Mouse (Mus musculus) intestine, postnatal 0 days (tissue): ENCODE results near the gene Fibcd1. TPM values are rescaled to one million over a fixed set of nuclear protein-coding genes. Genes with fewer than 3 reads are reported as not detected.

ENCODE experiments used
- ATAC-seq: fragments of 200-750 bp; cut with Nextera tagmentation; 2 replicates; pipeline ENCODE4 v1.8.0; 2017; ENCODE audit warnings: mild to moderate bottlenecking, moderate TSS enrichment, moderate library complexity
- H3K27ac ChIP-seq: fragments of 300-500 bp; sonication (generic); 2 replicates; pipeline ENCODE4 v1.5.1; 2014; ENCODE audit warnings: mild to moderate bottlenecking, low read depth, low read length, moderate library complexity
- H3K27me3 ChIP-seq: fragments of 300-500 bp; sonication (generic); replicated peaks from 2 replicates; pipeline ENCODE4 v1.6.1; 2014; ENCODE audit warnings: low read length, mixed read lengths; ENCODE audit not compliant: control insufficient read depth, insufficient read depth
- H3K36me3 ChIP-seq: fragments of 300-500 bp; sonication (generic); 2 replicates; pipeline ENCODE4 v1.6.1; 2014; ENCODE audit warnings: mild to moderate bottlenecking, moderate library complexity; ENCODE audit not compliant: control insufficient read depth, insufficient read depth
- H3K4me1 ChIP-seq: fragments of 300-500 bp; sonication (generic); replicated peaks from 2 replicates; pipeline ENCODE4 v1.6.1; 2014; ENCODE audit warnings: antibody characterized with exemption, low read length, mixed read lengths; ENCODE audit not compliant: control insufficient read depth, insufficient read depth
- H3K4me2 ChIP-seq: fragments of 300-500 bp; sonication (generic); replicated peaks from 2 replicates; pipeline ENCODE4 v1.6.1; 2014; ENCODE audit warnings: low read depth, mild to moderate bottlenecking, moderate library complexity
- H3K4me3 ChIP-seq: fragments of 300-500 bp; sonication (generic); 2 replicates; pipeline ENCODE4 v1.5.1; 2014; ENCODE audit warnings: low read depth, low read length
- H3K9ac ChIP-seq: fragments of 300-500 bp; sonication (generic); 2 replicates; pipeline ENCODE4 v1.6.1; 2014; ENCODE audit warnings: mild to moderate bottlenecking, low read depth, low read length
- H3K9me3 ChIP-seq: fragments of 300-500 bp; sonication (generic); 2 replicates; pipeline ENCODE4 v1.6.1; 2016; ENCODE audit warnings: mixed run types; ENCODE audit not compliant: control insufficient read depth
- CTCF ChIP-seq: sonication (generic); IDR thresholded peaks from 2 replicates; pipeline ENCODE4 v1.5.1; 2016; ENCODE audit warnings: low read depth, mild to moderate bottlenecking, control low read depth, antibody characterized with exemption, moderate library complexity
- WGBS: fragments of 180-500 bp; shearing (Covaris S2); extraction: QIAGEN DNeasy Blood & Tissue Kit; methylation state at CpG from one replicate; pipeline ENCODE4 v1.1.7; 2014; 5-methylcytosine and 5-hydroxymethylcytosine counted together
- polyA plus RNA-seq: library from polyadenylated mRNA; unstranded; fragments of >200 nt; fragmentation: Nextera tagmentation; extraction: Ambion mirVana; gene quantifications from 2 replicates; pipeline ENCODE4 v1.2.1, GENCODE M21; 2015

The Fibcd1 gene
- polyA plus RNA-seq, 1 experiment from 2014 or later = 2.0 TPM

- H3K9me3 ChIP-seq = no peaks in the 10 kb centered on the region
These were observed 2.1 kb upstream of the Fibcd1 start for GRCm38 (mm10) chr2:31847908-31848307.

GRCm38 (mm10) chr2:31846692-31847660, 1.2 kb upstream of the Fibcd1 start:
- 6% methylated on average over 35 of the region's 35 CpGs for WGBS
- Histone ChIP-seq H3K36me3 (no peaks in the 10 kb centered on the region), H3K9me3 (no peaks in the 10 kb centered on the region), H3K4me1 (peaks cover 8% of the 10 kb centered on the region; the same call in 1 of the 2 replicates), H3K9ac (no peak overlapping the region), H3K27me3 (peaks cover 39% of the 10 kb centered on the region), H3K4me2 (peak overlapping the region; percentile 96), H3K4me3 (peak overlapping the region; percentile 53), H3K27ac (no peak overlapping the region)
- TF ChIP-seq CTCF = no peak
- ATAC-seq = no peak

More at GRCm38 (mm10) chr2:31847908-31848307, 2.1 kb upstream of the Fibcd1 start:
- Histone ChIP-seq H3K27ac (no peak overlapping the region), H3K36me3 (no peaks in the 10 kb centered on the region), H3K4me2 (no peak overlapping the region), H3K4me3 (no peak overlapping the region), H3K4me1 (peaks cover 8% of the 10 kb centered on the region; the same call in 1 of the 2 replicates), H3K27me3 (peaks cover 37% of the 10 kb centered on the region), H3K9ac (no peak overlapping the region)
- WGBS = 11% methylated on average over 6 of the region's 6 CpGs
- TF ChIP-seq CTCF = peak; percentile 81
- peak; percentile 43 for ATAC-seq

- Histone ChIP-seq H3K27ac (no peak overlapping the region), H3K4me2 (peak overlapping the region; percentile 96), H3K9ac (0 out of 2 replicates have a peak overlapping the region, but pooled peaks have one; percentile 22), H3K4me1 (peaks cover 8% of the 10 kb centered on the region; the same call in 1 of the 2 replicates), H3K9me3 (no peaks in the 10 kb centered on the region), H3K36me3 (no peaks in the 10 kb centered on the region), H3K27me3 (peaks cover 42% of the 10 kb centered on the region), H3K4me3 (peak overlapping the region; percentile 53)
- ATAC-seq = no peak
- 3% methylated on average over 26 of the region's 26 CpGs for WGBS
- TF ChIP-seq CTCF = no peak
These were observed 301 bp downstream of the Fibcd1 start for GRCm38 (mm10) chr2:31845512-31845895.

GRCm38 (mm10) chr2:31844729-31845136, 1.1 kb downstream of the Fibcd1 start:
- TF ChIP-seq CTCF = no peak
- no peak overlapping the region for H3K4me2 ChIP-seq
- no peak for ATAC-seq

GRCm38 (mm10) chr2:31838868-31839267, 6.9 kb downstream of the Fibcd1 start:
- Histone ChIP-seq H3K4me1 (no peaks in the 10 kb centered on the region), H3K27ac (no peak overlapping the region), H3K9me3 (no peaks in the 10 kb centered on the region), H3K4me2 (no peak overlapping the region), H3K27me3 (0 out of 2 replicates have a peak, but pooled peaks cover 12% of the 10 kb centered on the region), H3K9ac (no peak overlapping the region), H3K36me3 (no peaks in the 10 kb centered on the region), H3K4me3 (no peak overlapping the region)
- TF ChIP-seq CTCF = no peak
- ATAC-seq = no peak
- WGBS = 48% methylated on average over 1 of the region's 1 CpGs

More at GRCm38 (mm10) chr2:31844729-31845136, 1.1 kb downstream of the Fibcd1 start:
- WGBS = 13% methylated on average over 10 of the region's 10 CpGs
- no peak overlapping the region for H3K9ac ChIP-seq
- no peaks in the 10 kb centered on the region for H3K9me3 ChIP-seq
- no peak overlapping the region for H3K4me3 ChIP-seq
- no peaks in the 10 kb centered on the region for H3K36me3 ChIP-seq
- H3K4me1 ChIP-seq = peaks cover 8% of the 10 kb centered on the region; the same call in 1 of the 2 replicates
- peaks cover 42% of the 10 kb centered on the region for H3K27me3 ChIP-seq
- no peak overlapping the region for H3K27ac ChIP-seq

- 0 out of 2 replicates have a peak, but pooled peaks cover 7% of the 10 kb centered on the region for H3K27me3 ChIP-seq
- H3K36me3 ChIP-seq = no peaks in the 10 kb centered on the region
- H3K4me2 ChIP-seq = no peak overlapping the region
- 38% methylated on average over 6 of the region's 6 CpGs for WGBS
- no peaks in the 10 kb centered on the region for H3K9me3 ChIP-seq
- ATAC-seq = no peak
- H3K4me1 ChIP-seq = no peaks in the 10 kb centered on the region
- no peak overlapping the region for H3K27ac ChIP-seq
- no peak overlapping the region for H3K9ac ChIP-seq
- TF ChIP-seq CTCF = no peak
- H3K4me3 ChIP-seq = no peak overlapping the region
These were observed 8.8 kb downstream of the Fibcd1 start for GRCm38 (mm10) chr2:31836985-31837384.
